Mouse (Mus musculus): Measurements from ENCODE around the gene Prelid3b.

Gene Prelid3b

DNA sequence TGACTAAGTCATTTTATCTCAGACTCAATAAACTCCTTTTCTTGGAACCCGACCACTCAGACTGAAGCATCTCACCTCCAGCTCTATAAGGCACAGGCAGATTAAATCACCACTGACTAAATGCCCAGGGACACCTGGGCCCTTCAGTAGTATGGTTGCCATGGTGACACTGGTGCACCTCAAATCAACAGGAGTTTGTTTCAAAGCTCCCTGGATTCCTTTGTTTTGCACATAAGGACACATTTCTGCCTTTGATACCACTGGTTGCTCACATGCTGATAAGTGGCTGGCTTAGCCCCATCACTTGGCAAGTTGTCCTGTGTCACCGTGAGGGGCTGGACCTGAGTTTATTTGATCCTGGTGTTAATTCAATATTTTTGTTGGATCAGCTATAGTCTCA is 13.5 kb downstream of the Prelid3b start:
- DNase-seq: no peak

DNA sequence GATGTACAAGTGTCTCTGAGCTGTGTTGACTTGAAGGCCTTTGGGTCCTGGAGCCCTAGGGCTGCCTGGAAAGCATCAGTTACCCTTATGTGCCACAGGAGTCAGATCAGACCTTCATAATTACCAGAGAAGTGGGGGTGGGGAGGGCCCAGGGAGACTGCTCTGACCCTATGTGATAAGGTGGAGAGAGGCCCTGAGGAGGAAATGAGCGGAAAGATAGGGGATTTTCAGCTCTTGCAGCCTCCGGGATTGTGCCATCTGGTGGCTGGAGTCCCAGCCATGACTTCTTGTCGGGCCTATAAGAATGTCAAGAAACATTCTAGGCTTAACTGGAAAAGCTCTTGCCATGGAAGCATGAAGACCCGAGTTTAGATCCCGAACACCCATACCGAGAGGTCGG is 19.2 kb downstream of the Prelid3b start:
- DNase-seq: no peak

- DNase-seq: no peak
Observed at GRCm38 (mm10) chr2:174450353-174450752, 22.5 kb downstream of the Prelid3b start, which contains the start of gene Tubb1. Gene Tubb1, plus strand, starts transcription at chr2:174450695.

DNA sequence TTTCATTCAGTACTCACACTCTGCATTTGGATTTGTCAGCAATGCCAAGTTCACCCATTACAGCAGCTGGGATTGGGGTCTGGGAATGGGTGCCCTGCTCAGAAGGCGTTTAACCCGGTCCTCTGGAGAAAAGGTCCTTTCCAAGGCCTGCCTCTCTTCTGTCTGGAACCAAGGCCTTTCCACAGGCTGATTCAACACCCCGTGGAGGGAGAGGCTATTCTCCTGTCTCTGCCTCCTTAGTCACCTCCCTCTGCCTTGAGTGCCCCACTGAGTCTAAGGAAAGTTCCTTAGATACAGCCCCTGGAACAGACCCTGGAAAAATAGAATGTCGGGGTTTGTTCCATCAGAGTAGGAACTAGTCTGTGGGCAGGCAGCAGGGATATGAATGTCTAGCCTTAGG is 24.5 kb downstream of the Prelid3b start:
- no peak for DNase-seq

GRCm38 (mm10) chr2:174446905-174447304 is 26.0 kb downstream of the Prelid3b start:
- DNase-seq: no peak

DNA sequence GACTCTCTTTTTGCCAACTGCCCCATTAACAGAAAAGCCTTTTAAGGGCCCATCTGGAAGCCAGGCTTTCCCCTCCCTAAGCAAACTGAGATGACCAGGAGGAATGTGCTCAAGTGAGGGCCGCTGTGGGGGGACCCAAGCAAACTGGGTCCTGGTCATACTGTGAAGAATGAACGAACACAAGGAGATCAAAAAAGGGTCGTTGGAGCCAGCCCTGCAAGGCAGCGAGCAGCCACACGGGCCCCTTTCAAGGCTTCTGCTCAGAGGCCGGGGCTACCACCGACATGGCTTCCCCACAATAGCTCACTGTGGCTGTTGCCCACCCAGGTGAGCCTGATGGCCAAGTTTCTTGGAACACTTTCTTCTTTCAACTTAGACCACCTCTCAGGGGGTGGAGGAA is 26.4 kb downstream of the Prelid3b start:
- no peak for DNase-seq

DNA sequence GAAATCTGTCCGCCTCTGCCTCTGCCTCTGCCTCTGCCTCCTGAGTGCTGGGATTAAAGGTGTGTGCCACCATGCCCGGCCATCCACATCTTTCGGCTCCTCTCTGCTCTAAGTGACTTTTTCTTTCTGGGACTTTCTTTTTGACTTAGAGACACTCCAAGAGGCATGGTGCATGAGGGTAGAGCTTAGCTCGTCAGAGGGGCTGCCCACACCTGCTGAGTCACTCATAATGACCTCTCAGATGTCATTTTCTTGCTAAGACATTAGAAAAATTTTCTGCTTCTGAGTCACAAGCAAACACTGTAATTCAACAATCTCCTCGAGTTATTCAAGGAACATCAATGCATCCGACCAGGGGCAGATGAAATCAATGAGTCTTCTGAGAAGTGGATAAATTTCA is 27.9 kb downstream of the Prelid3b start:
- no peak for DNase-seq

GRCm38 (mm10) chr2:174444359-174444758 is 28.5 kb downstream of the Prelid3b start:
- DNase-seq: no peak

GRCm38 (mm10) chr2:174443046-174443445 is 29.8 kb downstream of the Prelid3b start:
- no peak for DNase-seq

DNA sequence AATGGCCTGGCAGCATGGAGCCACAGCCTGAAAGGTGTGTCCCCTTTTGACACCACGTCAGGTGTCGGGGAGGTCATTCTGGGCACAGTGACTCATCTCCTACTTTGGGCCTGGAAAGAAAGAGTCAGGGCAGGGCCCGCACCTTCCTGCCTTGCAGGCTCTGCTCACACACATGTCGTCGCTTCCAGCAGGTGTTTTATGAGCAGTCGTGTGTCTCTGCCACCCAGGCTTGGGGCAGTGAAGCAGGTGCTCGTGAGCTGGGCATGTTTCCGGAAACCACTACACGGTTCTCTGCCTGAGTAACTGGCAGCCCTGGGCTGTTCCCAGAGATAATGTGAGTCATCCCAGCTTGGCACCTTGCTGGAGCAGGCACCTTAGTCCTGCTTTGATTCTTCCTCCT is 30.4 kb downstream of the Prelid3b start:
- DNase-seq: peak; percentile 38

DNA sequence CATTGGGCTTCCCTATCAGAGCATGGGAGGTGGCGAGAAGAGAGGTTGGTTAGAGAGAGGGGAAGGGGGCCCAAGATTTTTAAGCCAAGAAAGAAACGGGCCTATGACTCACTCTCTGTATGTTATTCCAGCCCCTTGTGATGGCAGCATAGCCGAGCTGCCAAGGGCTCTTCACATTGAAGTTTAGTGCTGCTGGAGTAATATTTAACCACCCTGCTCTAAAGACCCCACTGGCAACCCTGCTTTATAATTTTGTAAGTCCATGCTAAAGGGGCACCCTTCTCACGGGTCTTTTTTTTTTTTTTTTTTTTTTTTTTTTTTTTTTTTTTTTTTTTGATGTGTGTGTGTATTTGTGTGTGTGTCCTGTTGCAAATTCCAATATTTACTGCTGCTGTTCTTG is 31.0 kb downstream of the Prelid3b start:
- no peak for DNase-seq

DNA sequence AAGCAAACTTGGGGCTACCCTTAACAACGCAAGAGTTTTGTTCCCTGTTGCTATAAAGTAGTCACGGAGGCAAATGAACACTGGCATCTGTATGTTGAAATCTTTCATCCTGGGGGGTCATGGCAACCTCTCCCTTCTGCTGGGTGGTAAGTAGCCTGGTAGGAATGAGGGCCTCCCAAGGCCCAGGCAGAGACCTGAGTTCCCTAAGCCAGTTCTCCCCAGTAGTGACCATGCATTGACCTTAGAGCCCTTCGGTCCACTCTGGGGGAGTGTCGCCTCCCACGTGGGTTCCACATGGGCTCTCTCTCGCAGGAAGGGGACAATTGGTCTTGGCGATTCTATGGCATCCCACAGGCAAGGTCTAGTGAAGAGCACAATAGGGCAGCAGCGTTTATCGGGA is 32.9 kb downstream of the Prelid3b start:
- DNase-seq: no peak

GRCm38 (mm10) chr2:174439450-174439838 is 33.4 kb downstream of the Prelid3b start:
- DNase-seq: no peak

- peak; percentile 75 for DNase-seq
Observed at GRCm38 (mm10) chr2:174438737-174439449, 34.0 kb downstream of the Prelid3b start, which contains the start of gene Ctsz. Gene Ctsz, minus strand, starts transcription at chr2:174439039.

- no peak for DNase-seq
Observed at GRCm38 (mm10) chr2:174438181-174438580, 34.7 kb downstream of the Prelid3b start.

DNA sequence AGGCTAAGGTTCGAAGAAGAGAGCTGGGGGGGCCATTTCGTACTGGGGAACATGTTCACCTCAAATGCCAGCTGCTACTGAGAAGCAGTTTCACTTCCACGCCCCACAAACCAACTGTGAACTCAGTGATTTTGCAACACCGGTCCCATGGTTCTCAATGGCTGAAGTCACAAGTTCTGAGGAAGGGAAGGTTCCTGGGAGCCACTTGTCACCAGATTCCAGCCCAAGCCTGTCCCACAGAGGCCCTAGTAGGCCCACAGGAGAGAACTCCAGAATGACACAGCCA is 35.2 kb downstream of the Prelid3b start:
- peak; percentile 17 for DNase-seq

- DNase-seq: no peak
Observed at GRCm38 (mm10) chr2:174436916-174437696, 35.8 kb downstream of the Prelid3b start.

DNA sequence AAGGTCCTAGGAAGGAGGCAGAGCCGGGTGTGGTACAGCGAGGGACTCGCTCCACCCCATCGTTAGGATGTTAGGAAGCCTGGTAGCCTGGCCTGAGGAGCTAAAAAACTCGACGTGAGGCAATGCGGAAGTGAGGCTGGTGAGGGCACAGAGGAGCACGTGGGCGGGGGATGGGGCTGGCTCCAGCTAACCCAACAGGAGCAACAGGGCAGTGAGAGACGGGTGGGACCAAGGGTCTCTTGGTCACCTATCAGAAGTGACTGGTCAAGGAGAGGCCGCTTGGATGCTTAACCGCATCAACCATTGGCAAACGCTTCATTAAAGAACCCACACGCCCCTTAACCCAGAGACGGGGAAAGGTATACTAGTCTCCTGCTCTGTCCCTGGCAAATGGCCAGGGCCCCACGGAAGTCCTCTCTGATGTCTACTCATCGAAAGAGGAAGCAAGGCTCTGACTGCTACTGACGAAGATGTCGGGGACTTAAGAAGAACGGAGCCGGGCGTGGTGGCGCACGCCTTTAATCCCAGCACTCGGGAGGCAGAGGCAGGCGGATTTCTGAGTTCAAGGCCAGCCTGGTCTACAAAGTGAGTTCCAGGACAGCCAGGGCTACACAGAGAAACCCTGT is 36.7 kb downstream of the Prelid3b start:
- DNase-seq: no peak

GRCm38 (mm10) chr2:174434943-174435342 is 37.9 kb downstream of the Prelid3b start:
- DNase-seq: no peak

GRCm38 (mm10) chr2:174428996-174429591 is 43.8 kb downstream of the Prelid3b start:
- no peak for DNase-seq

DNA sequence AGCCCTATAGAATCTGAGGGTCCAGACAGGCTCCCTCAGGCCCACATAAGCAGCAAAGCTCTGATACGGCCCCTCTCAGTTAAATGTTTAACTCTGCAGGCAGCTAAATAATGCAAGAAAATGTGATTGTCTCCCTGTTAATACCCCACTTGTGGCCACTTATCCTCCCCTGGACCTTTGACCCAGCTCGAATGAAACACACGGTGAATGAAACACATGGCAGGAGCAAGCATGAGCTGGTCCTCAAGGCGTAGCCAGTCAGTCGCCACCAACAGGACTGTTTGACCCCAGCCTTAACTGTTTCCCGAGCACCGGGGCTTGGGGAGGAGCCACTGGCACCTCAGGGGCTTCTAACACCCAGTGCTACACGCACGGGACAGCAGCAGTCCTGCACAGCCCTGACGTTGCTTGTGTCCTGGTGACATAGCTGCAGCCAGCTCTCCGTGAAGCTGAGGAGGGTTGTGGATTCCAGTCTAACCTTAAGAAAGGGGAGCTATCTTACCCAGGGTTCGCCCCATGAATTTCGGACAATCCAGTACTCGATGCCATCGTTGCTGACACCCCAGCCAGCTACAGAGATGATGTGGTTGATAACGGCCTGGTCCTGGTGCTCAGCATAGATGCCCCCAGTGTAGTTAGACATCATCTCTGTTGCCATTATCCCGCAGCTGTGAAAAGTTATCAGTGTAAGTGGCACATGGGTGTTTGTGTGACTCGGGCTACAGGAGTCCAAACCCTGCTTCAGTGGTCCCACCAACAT is 44.6 kb downstream of the Prelid3b start:
- DNase-seq: no peak

DNA sequence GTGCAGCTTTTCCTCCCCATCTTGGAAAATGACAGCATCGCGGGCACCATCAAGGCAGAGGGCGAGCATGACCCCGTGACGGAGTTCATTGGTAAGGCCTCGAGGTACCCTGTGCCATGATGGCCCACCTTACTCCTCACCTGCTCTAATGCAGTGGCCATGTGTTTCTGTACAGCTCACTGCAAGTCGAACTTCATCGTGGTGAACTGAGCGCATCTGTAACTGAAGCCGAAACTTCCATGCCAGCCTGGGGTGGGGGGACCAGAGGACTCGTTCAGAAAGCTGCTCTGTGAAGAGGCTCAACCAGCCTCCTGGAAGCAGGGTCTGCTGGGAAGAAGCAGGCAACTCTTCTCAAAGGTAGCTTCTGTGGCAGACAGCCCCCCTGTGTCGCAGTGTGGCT is 46.0 kb downstream of the Prelid3b start:
- DNase-seq: no peak
